Mouse (Mus musculus) adrenal gland, postnatal 10 days (tissue): ENCODE measurements at regions not wholly inside any gene's neighbourhood (a gene's known extent, or its start where the extent isn't known, plus 50 kb on each side); places are given as distances from the start of the nearest gene placed in this dataset.
"Not testable (repeated sequence)": the region's sequence is repeated elsewhere in the genome, so short reads cannot be mapped to it uniquely, and the experiment has no call there.

Experiments used
- DNase-seq: peaks from one replicate; pipeline ENCODE4 v3.0.0; 2021; ENCODE audit warnings: mixed read lengths

GRCm38 (mm10) chr10:95773425-95773980 is 69.2 kb downstream of the Gm33543 start:
- DNase-seq = peak; percentile 22

GRCm38 (mm10) chr10:95772811-95773424 is 69.8 kb downstream of the Gm33543 start:
- DNase-seq = no peak

- no peak for DNase-seq
Observed at GRCm38 (mm10) chr10:95768974-95769373, 73.8 kb downstream of the Gm33543 start.

- no peak for DNase-seq
Observed at GRCm38 (mm10) chr10:95767526-95768161, 75.1 kb downstream of the Gm33543 start.

- DNase-seq = peak; percentile 45
Observed at GRCm38 (mm10) chr10:95764129-95764528, 78.6 kb downstream of the Gm33543 start.

GRCm38 (mm10) chr10:95762632-95763031 is 80.1 kb downstream of the Gm33543 start:
- no peak for DNase-seq

GRCm38 (mm10) chr10:95761969-95762368 is 80.8 kb downstream of the Gm33543 start:
- DNase-seq = no peak

- DNase-seq = no peak
Observed at GRCm38 (mm10) chr10:95760121-95760870, 82.4 kb downstream of the Gm33543 start.

- DNase-seq = no peak
Observed at GRCm38 (mm10) chr10:95758181-95758580, 84.5 kb downstream of the Gm33543 start.

GRCm38 (mm10) chr10:95755429-95755828 is 82.2 kb upstream of the Anapc15-ps start:
- no peak for DNase-seq

GRCm38 (mm10) chr10:95753396-95753905 is 80.2 kb upstream of the Anapc15-ps start:
- DNase-seq = no peak

- DNase-seq = no peak
Observed at GRCm38 (mm10) chr10:95748360-95748759, 75.1 kb upstream of the Anapc15-ps start.

GRCm38 (mm10) chr10:95747939-95748338 is 74.7 kb upstream of the Anapc15-ps start:
- DNase-seq = no peak

GRCm38 (mm10) chr10:95745834-95746620 is 72.8 kb upstream of the Anapc15-ps start:
- DNase-seq = no peak

- no peak for DNase-seq
Observed at GRCm38 (mm10) chr10:95745254-95745653, 72.0 kb upstream of the Anapc15-ps start.

GRCm38 (mm10) chr10:95743627-95744026 is 70.4 kb upstream of the Anapc15-ps start:
- no peak for DNase-seq

- no peak for DNase-seq
Observed at GRCm38 (mm10) chr10:95739421-95739820, 66.2 kb upstream of the Anapc15-ps start.

GRCm38 (mm10) chr10:95736743-95737142 is 63.5 kb upstream of the Anapc15-ps start:
- DNase-seq = not testable (repeated sequence)

GRCm38 (mm10) chr10:95731001-95731400 is 57.8 kb upstream of the Anapc15-ps start:
- DNase-seq = no peak

GRCm38 (mm10) chr10:95729890-95730289 is 56.6 kb upstream of the Anapc15-ps start:
- DNase-seq = no peak

GRCm38 (mm10) chr10:95725910-95726309 is 52.7 kb upstream of the Anapc15-ps start:
- peak; percentile 74 for DNase-seq

GRCm38 (mm10) chr10:95725349-95725748 is 52.1 kb upstream of the Anapc15-ps start:
- DNase-seq = no peak
